Mouse (Mus musculus): ENCODE data around the gene Dhx34. TPM values are rescaled to one million over a fixed set of nuclear protein-coding genes. Genes with fewer than 3 reads are reported as not detected.

The Dhx34 gene
- polyA plus RNA-seq, 1 experiment from 2014 or later = 18.4 TPM

GRCm38 (mm10) chr7:16162036-16162435, 59.8 kb downstream of the Dhx34 start:
- DNase-seq (ENCODE audit: low spot score) = no peak

- no peak for DNase-seq (ENCODE audit: low spot score)
These were observed 60.5 kb downstream of the Dhx34 start for GRCm38 (mm10) chr7:16161302-16161701.

GRCm38 (mm10) chr7:16160702-16161101, 61.1 kb downstream of the Dhx34 start:
- DNase-seq (ENCODE audit: low spot score) = no peak

- no peak for DNase-seq (ENCODE audit: low spot score)
These were observed 63.1 kb downstream of the Dhx34 start for GRCm38 (mm10) chr7:16158735-16159134.

GRCm38 (mm10) chr7:16156105-16156714, 65.6 kb downstream of the Dhx34 start:
- DNase-seq (ENCODE audit: low spot score) = no peak

- no peak for DNase-seq (ENCODE audit: low spot score)
These were observed 66.5 kb downstream of the Dhx34 start for GRCm38 (mm10) chr7:16155132-16155872.

GRCm38 (mm10) chr7:16153522-16153921, 68.3 kb downstream of the Dhx34 start:
- DNase-seq (ENCODE audit: low spot score) = peak; percentile 63

- DNase-seq (ENCODE audit: low spot score) = no peak
These were observed 71.4 kb downstream of the Dhx34 start for GRCm38 (mm10) chr7:16150191-16151145.

GRCm38 (mm10) chr7:16149241-16149640, 72.6 kb downstream of the Dhx34 start:
- DNase-seq (ENCODE audit: low spot score) = no peak

GRCm38 (mm10) chr7:16147643-16148042, 74.2 kb downstream of the Dhx34 start:
- peak; percentile 40 for DNase-seq (ENCODE audit: low spot score)

Other genes with a start within 250 kb of the Dhx34 start
- 2.9 and 4.9 TPM in 2 replicates for gene Bicra, start 174.1 kb downstream of the Dhx34 start, polyA plus RNA-seq (2015; fragmentation: Nextera tagmentation; extraction: Ambion mirVana)
- 0.13 and 0.36 TPM in 2 replicates for gene Zfp541, start 160.2 kb downstream of the Dhx34 start, polyA plus RNA-seq (2015; fragmentation: Nextera tagmentation; extraction: Ambion mirVana)
- gene Napa, start 123.6 kb downstream of the Dhx34 start, polyA plus RNA-seq (2015; fragmentation: Nextera tagmentation; extraction: Ambion mirVana) = 152 and 172 TPM in 2 replicates
- gene Kptn, start 102.1 kb downstream of the Dhx34 start, polyA plus RNA-seq (2015; fragmentation: Nextera tagmentation; extraction: Ambion mirVana) = 15.9 and 18.5 TPM in 2 replicates
- gene Slc8a2, start 92.2 kb downstream of the Dhx34 start, polyA plus RNA-seq (2015; fragmentation: Nextera tagmentation; extraction: Ambion mirVana) = 0.03 and 0.04 TPM in 2 replicates
- gene Meis3, start 46.9 kb downstream of the Dhx34 start, polyA plus RNA-seq (2015; fragmentation: Nextera tagmentation; extraction: Ambion mirVana) = 20.7 and 21.1 TPM in 2 replicates
- 0.04 and 0.14 TPM in 2 replicates for gene C5ar2, start 22.1 kb upstream of the Dhx34 start, polyA plus RNA-seq (2015; fragmentation: Nextera tagmentation; extraction: Ambion mirVana)
- gene C5ar1, start 37.5 kb upstream of the Dhx34 start, polyA plus RNA-seq (2015; fragmentation: Nextera tagmentation; extraction: Ambion mirVana) = 1.1 and 1.2 TPM in 2 replicates
- 6.2 and 7.6 TPM in 2 replicates for gene Inafm1, start 51.6 kb upstream of the Dhx34 start, polyA plus RNA-seq (2015; fragmentation: Nextera tagmentation; extraction: Ambion mirVana)
- gene Ccdc9, start 64.8 kb upstream of the Dhx34 start, polyA plus RNA-seq (2015; fragmentation: Nextera tagmentation; extraction: Ambion mirVana) = 15.9 and 21.9 TPM in 2 replicates
- gene Bbc3, start 86.4 kb upstream of the Dhx34 start, polyA plus RNA-seq (2015; fragmentation: Nextera tagmentation; extraction: Ambion mirVana) = 8.0 and 9.2 TPM in 2 replicates
- 246 and 259 TPM in 2 replicates for gene Sae1, start 165.8 kb upstream of the Dhx34 start, polyA plus RNA-seq (2015; fragmentation: Nextera tagmentation; extraction: Ambion mirVana)
- gene Zc3h4, start 178.9 kb upstream of the Dhx34 start, polyA plus RNA-seq (2015; fragmentation: Nextera tagmentation; extraction: Ambion mirVana) = 12.2 and 15.9 TPM in 2 replicates
- gene Tmem160, start 230.7 kb upstream of the Dhx34 start, polyA plus RNA-seq (2015; fragmentation: Nextera tagmentation; extraction: Ambion mirVana) = 148 and 149 TPM in 2 replicates

Measured in thymus, postnatal 0 days (tissue).